Mouse (Mus musculus): ENCODE measurements around the gene Tnfaip1.
"Not testable (repeated sequence)": the region's sequence is repeated elsewhere in the genome, so short reads cannot be mapped to it uniquely, and the experiment has no call there.

Gene Tnfaip1

GRCm38 (mm10) chr11:78536080-78536689 lies at the start of gene Tnfaip1, which contains the start of gene Ift20:
TSS of gene Tnfaip1 (minus strand) at chr11:78536332.
TSS of gene Ift20 (plus strand) at chr11:78536361.
- DNase-seq = peak; percentile 96 to 100

DNA sequence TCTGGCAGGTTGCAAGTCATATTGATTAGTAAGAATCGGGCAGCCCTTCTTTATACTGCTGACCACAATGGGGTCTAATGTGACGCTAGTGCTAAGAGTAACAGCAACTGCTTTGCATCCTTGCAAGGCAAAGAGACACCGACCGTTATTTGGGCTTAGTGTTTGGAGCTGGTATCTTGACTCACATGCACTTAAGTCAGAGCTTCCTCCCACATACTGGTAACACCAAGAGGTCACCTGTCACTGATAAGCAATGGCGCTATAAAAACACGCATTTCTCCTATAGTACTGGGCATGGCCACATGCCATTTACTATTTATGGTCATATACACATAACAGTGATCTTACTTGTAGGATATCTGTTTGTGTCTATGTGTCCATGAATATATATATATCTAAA lies 46.7 kb upstream of the Tnfaip1 start:
- no peak for DNase-seq

- DNase-seq = no peak
These were observed 38.8 kb upstream of the Tnfaip1 start for GRCm38 (mm10) chr11:78574975-78575374.

DNA sequence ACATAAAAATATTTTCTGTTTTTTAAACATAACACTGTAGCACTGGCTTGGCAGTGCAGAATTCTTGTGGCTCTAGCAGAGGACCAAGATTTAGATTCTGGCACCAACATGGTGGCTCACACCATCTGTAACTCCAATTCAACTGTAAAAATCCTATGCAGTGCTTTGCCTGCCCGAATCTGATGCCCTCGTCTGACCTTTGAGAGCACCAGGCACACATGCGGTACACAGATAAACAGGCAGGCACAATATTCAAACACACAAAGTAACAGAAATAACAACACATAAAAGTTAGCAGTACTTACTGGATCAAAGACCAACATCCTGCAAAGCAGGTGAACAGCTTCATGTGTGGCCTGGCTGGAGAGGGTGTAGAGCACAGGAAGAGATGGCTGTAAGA lies 38.4 kb upstream of the Tnfaip1 start:
- no peak for DNase-seq

DNA sequence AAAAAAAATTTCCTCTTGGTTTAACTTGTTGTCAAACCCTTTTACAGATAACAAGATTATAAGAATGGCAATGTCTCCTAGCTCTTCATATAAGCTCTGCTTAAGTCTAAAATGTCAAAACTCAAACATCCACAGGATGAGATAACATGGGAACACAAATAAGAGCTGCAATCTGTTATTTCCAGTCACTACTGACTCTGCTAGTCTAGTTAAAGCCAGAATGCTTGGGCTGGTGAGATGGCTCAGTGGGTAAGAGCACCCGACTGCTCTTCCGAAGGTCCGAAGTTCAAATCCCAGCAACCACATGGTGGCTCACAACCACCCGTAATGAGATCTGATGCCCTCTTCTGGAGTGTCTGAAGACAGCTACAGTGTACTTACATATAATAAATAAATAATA lies 37.9 kb upstream of the Tnfaip1 start:
- DNase-seq = not testable (repeated sequence)

- no peak for DNase-seq
These were observed 35.7 kb upstream of the Tnfaip1 start for GRCm38 (mm10) chr11:78571854-78572253.

GRCm38 (mm10) chr11:78571441-78571840 lies 35.3 kb upstream of the Tnfaip1 start:
- no peak for DNase-seq

GRCm38 (mm10) chr11:78569806-78570205 lies 33.7 kb upstream of the Tnfaip1 start:
- DNase-seq = no peak

GRCm38 (mm10) chr11:78568827-78569226 lies 32.7 kb upstream of the Tnfaip1 start:
- no peak for DNase-seq

GRCm38 (mm10) chr11:78567614-78568013 lies 31.5 kb upstream of the Tnfaip1 start:
- DNase-seq = no peak

DNA sequence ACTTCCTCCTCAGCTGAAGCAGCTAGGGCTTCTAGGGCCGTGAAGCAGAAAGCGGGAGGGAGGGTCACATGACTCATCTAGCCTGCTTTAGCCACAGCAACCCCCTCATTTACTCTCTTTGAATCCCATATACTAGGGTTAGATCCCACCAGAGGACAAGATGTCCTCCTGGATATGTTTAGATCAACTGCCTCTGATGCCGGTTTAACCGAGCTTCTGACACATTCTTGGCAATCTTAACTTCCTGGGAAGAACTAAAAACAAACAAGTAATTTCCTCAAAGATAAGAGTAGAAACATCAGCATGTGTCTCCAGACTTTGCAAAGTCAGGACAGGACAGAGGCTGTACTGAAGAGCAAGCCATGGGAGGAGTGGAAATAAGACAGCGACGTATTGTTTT lies 30.6 kb upstream of the Tnfaip1 start:
- DNase-seq = no peak

DNA sequence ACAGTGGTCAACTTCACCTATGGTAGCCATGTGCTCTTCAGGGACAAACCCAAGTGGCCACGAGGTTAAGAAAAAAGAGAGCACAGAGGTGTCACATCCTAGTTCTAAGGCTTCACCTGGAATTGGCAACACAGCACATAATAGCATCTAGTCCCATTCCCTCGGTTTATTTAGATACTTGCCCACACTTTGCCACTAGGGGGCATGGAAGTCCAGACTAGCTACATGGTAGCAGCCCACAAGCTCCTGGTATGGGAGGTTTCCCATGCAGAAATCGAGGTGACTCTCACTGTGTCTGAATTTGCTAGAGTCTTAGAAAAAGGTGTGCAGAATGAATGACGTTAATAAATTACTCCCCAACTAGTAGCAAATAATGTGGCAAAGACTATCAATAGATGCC lies 24.3 kb upstream of the Tnfaip1 start:
- peak; percentile 74 to 78 for DNase-seq

- no peak for DNase-seq
These were observed 21.1 kb upstream of the Tnfaip1 start for GRCm38 (mm10) chr11:78557241-78557640.

- DNase-seq = no peak
These were observed 19.9 kb upstream of the Tnfaip1 start for GRCm38 (mm10) chr11:78556070-78556469.

GRCm38 (mm10) chr11:78555623-78556022 lies 19.5 kb upstream of the Tnfaip1 start:
- no peak for DNase-seq

DNA sequence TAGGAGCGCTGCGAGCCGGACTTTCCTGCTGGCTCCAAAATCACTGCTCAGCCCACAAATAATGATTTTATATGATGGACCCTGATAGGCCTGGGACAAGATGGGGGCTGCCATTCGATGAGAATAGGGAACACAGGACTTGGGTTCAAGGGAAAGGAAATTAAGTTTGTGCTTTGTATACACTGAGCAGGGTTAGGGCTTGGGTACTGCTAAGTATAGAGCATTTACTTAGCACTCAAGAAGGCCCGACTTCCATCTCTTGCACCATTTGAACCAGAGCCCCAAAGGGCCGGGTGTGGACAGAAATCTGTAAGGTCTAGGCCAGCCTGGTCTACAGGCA lies 14.9 kb upstream of the Tnfaip1 start:
- DNase-seq = no peak

GRCm38 (mm10) chr11:78550168-78551058 lies 14.3 kb upstream of the Tnfaip1 start, which contains the start of gene Tmem97:
TSS of gene Tmem97 (minus strand) at chr11:78550777.
- DNase-seq = peak; percentile 94 to 96

DNA sequence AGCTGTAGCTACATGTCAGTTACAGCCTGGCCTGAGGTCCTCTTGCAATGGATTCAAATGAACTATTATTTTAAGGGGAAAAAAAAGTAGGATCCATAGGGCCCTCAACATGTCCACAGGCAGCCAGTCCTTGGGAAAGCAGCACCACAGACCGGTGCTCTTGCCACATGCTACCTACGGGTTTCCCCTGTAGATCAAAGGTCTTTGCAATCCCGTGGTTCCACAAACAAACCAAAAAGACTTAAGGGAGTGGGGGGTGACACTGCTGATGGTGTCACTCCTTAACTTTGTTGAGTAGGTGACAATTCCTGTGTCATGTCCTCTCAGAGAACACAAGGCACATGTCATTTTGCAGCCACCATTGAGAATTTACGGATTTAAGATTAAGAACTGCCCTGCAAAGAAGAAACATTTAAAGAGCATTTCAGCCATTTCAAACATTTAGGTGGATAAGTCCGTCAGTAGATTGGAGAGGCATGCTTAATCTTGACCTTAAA lies 13.4 kb upstream of the Tnfaip1 start:
- DNase-seq = no peak

- no peak for DNase-seq
These were observed 11.8 kb upstream of the Tnfaip1 start for GRCm38 (mm10) chr11:78547718-78548460.

DNA sequence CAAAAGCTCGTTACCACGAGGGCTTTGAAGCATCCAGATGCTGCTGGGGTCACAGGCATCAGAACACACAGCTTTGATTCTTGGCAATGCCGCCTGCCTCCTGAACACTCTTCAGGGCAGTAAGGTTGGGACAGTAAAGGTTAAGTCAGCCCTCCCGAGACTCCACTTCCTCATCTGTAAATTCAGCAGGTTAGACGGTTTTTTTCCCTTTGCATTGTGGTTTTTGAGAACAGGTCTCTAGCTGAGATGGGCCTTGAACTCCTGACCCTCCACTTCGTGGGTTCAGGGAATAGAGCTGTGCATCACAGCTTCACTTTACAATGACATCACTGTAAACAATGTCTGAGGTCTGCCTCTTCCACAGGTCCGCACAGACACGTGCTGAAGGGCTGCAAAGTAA lies 9.0 kb upstream of the Tnfaip1 start:
- DNase-seq = no peak

GRCm38 (mm10) chr11:78544449-78545111 lies 8.4 kb upstream of the Tnfaip1 start:
- no peak for DNase-seq

DNA sequence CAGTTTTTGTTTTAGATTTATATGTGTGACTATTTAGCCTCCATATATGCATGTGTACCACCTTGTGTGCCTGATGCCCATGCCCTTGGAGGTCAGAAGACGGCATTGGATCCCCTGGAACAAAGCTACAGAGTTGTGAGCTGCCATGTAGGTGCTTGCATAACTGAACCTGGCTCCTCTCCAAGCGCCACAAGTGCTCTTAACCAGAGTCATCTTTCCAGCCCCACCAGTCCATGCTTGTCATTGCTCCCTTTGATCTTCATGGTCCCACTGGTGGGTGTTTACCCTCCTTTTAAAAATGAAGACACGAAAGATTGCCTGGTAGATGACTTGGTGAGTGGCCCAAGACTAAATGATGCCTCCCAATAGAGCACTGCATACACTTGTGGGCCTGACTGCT lies 4.2 kb upstream of the Tnfaip1 start:
- no peak for DNase-seq

GRCm38 (mm10) chr11:78536690-78537084 lies 555 bp upstream of the Tnfaip1 start:
- no peak for DNase-seq
